Mouse (Mus musculus) large intestine, adult 2 months (tissue): ENCODE data around the gene Cep85l. TPM values are rescaled to one million over a fixed set of nuclear protein-coding genes. Genes with fewer than 3 reads are reported as not detected.

Experiments used
- DNase-seq: peaks from one replicate; pipeline ENCODE4 v3.0.0-alpha.2; 2012; ENCODE audit warnings: low read depth, low spot score
- WGBS: fragments of 180-500 bp; shearing (Covaris S2); methylation state at CpG from one replicate; pipeline ENCODE4 v1.1.7; 2018; 5-methylcytosine and 5-hydroxymethylcytosine counted together
- polyA plus RNA-seq: library from polyadenylated mRNA; depleted of rRNA; stranded (reverse); fragments of >200 nt; gene quantifications from 2 replicates; pipeline ENCODE4 v1.2.3, GENCODE M21; 2012

Cep85l gene
- polyA plus RNA-seq, 1 experiment: 0.40 TPM

GRCm38 (mm10) chr10:53345508-53345907 lies 34.2 kb downstream of the Cep85l start:
- no peak for DNase-seq
- 73% methylated on average over 4 of the region's 4 CpGs for WGBS

- no peak for DNase-seq
- WGBS: 56% methylated on average over 10 of the region's 10 CpGs
These were observed 35.9 kb downstream of the Cep85l start for GRCm38 (mm10) chr10:53343865-53344264.

DNA sequence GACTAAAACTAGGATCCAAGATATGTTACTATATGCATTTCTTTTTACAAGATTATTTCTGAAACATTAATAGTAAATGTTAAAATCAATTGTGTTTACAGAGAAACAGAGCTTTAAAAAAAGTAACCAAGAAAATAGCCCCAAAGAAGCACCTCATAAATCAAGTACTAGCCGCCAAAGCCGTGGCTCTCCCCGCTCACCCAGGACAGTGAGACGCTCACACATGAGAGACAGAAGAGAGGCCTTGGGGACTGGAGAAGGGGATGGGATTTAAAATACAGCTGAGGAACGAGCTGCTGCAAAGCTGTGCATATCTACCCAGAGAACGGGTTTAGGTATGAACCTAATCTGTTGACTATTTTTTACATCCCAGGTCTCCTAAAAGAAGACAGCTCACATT lies 36.4 kb downstream of the Cep85l start:
- no peak for DNase-seq
- WGBS: 40% methylated on average over 6 of the region's 6 CpGs

GRCm38 (mm10) chr10:53342166-53342728 lies 37.5 kb downstream of the Cep85l start:
- no peak for DNase-seq
- 83% methylated on average over 9 of the region's 9 CpGs for WGBS

- WGBS: 73% methylated on average over 7 of the region's 7 CpGs
These were observed 38.3 kb downstream of the Cep85l start for GRCm38 (mm10) chr10:53341288-53341965.

DNA sequence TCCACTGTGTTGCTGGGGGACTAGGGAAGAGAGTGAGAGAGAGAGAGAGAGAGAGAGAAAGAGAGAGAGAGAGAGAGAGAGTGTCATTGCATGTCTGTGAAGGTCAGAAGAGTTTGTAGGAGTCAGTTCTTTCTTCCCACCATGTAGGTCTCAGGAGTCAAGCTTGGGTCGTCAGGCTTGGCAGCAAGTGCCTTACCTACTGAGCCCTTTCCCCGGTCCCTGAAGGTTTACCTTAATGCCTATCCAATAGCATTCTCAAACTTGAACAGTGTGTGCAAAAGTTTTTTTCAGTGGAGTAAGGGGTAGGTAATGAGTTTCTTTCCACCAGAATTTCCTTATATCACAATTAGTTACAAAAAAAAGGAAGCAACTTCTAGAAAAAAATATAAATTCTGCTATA lies 40.7 kb downstream of the Cep85l start:
- 50% methylated on average over 2 of the region's 2 CpGs for WGBS
- no peak for DNase-seq

More at GRCm38 (mm10) chr10:53341288-53341965, 38.3 kb downstream of the Cep85l start:
- no peak for DNase-seq

DNA sequence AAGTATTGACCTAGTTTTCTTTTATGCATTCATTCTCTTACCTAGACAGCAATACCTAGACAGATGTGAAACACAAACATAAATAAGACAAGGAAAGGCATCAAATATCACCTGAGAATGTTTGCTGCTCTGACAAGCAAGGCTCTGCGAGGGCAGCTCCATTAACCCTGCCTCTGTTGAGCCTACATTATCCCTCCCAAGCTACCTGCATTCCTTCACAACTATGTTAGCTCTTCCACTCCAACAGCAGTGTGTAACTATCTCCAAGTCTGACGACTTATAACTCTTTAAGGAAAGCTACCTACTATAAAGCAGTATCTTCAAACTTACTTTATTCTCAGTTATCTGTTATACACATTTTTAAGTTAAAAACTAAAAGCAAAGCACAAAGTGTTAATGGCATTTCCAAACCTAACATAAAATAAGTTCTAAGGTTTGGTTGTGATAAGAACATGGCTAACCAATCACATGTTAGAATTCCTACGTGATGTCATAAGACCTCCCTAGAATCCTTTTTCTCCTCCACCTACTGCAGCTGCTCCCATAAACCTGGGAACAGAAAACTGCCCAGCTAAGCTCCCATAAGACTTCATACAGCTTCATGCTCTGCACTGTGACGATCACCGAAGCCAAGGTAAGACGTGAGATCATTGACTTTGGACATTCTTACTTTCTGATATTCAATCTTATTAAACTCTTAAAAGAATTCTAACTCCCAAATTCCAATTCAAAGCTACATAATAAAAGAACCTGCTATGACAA lies 42.4 kb downstream of the Cep85l start, which contains the start of gene Pln:
Pln (plus strand) TSS at position 506 of the 762 bp plus-strand sequence.
- 54% methylated on average over 6 of the region's 6 CpGs for WGBS
- no peak for DNase-seq

GRCm38 (mm10) chr10:53335974-53336373 lies 43.8 kb downstream of the Cep85l start:
- WGBS: 76% methylated on average over 3 of the region's 3 CpGs
- no peak for DNase-seq

DNA sequence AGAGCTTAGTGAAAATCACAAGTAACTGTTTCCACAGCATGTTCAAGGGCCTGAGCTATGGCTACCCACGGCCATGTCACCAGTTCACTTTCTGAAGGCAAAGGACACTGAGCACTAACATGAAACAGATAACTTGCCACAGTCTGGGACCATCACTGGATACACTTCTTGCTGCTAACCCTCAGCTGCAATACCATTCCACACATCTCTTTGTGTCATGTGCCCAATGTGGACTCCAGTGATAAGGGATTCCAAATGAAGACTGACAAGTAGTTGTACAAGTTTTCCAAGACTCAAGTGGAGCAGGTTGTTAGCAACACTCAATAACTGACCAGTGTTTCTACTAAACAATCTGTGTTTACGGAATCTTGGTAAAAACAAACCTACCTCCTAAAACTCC lies 44.5 kb downstream of the Cep85l start:
- DNase-seq: no peak
- 80% methylated on average over 2 of the region's 2 CpGs for WGBS

GRCm38 (mm10) chr10:53332752-53333151 lies 47.0 kb downstream of the Cep85l start:
- WGBS: 48% methylated on average over 2 of the region's 2 CpGs
- DNase-seq: no peak

DNA sequence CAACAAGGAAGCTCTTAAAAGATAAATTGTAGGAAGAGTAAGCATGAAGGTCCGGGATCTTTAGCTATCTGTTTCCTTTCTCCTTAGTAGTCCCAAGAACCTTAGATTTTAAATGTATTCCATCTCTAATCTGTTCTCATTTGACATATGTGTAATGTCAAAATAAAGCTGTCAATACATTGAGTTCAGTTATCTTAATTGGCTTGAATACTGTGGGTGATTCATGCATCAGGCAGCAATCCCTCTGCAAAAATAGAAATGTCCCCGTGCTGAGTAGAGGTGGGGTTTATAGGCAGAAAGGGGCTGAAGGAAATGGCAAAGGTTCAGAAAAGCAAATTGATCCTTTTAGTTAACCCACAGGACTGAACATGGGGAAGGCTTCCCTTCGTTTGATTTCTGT lies 50.5 kb downstream of the Cep85l start:
- no peak for DNase-seq
- WGBS: 48% methylated on average over 3 of the region's 3 CpGs

DNA sequence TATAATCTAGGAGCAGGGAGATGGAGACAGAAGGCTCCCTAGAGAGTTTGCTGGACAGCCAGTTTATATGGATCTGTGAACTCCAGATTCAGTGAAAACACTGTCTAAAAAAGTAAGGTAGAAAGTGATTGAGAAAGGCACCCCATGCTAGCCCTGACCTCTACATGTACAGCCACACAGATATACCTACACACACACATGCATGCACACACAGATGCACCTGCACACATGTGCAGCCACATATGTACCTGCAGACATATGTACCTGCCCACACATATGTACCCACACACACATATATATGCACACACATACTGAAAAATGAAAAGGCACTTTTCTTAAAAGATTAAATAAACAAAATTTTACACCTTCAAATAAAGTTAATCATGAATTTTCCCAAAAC lies 53.4 kb downstream of the Cep85l start:
- no peak for DNase-seq

GRCm38 (mm10) chr10:53324663-53325062 lies 55.1 kb downstream of the Cep85l start:
- 17% methylated on average over 1 of the region's 1 CpGs for WGBS
- no peak for DNase-seq

- DNase-seq: no peak
These were observed 56.4 kb downstream of the Cep85l start for GRCm38 (mm10) chr10:53323367-53323766.

- no peak for DNase-seq
- 86% methylated on average over 3 of the region's 3 CpGs for WGBS
These were observed 73.1 kb downstream of the Cep85l start for GRCm38 (mm10) chr10:53306674-53307073.

- WGBS: 40% methylated on average over 3 of the region's 3 CpGs
- DNase-seq: no peak
These were observed 73.9 kb downstream of the Cep85l start for GRCm38 (mm10) chr10:53305867-53306266.

DNA sequence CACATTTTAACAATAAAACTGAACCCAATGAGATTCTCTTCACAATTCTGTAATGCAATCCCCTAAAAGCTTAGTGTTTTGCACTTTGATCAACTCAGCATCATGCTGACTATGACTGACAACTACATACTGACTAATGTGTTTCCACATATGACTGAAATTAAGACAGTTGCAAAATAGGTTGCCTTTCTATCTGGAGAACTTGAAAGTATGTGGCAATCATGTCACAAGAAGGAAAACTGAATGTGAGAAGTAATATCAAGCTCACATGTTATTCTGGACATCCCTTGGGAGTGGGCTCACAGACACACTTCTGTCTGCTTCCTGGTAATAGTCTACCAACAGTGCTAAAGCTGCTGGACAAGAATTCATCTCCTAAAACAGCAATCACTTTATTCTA lies 94.6 kb downstream of the Cep85l start:
- no peak for DNase-seq

GRCm38 (mm10) chr10:53272228-53272627 lies 107.5 kb downstream of the Cep85l start:
- no peak for DNase-seq

DNA sequence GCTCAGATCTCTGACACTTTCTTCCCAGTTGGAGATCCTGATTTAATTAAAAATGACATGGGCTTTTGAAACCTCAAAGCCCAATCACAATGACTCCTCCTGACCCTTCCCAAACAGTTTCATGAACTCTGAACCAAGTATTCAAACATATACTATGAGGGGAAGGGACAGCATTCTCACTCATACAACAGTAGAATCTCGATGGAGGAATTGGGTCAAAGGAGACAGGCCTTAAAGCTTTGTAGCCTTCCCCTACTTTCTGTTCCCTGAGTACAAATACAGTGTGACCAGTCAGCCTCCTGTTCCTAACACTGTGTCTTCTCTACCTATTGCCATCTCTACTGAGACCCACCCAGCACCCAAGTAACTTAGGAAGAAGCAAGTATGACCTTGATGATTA lies 117.7 kb downstream of the Cep85l start:
- 47% methylated on average over 1 of the region's 1 CpGs for WGBS

GRCm38 (mm10) chr10:53235381-53235780 lies 144.4 kb downstream of the Cep85l start:
- 48% methylated on average over 6 of the region's 6 CpGs for WGBS
- no peak for DNase-seq

More for the DNA sequence above, 117.7 kb downstream of the Cep85l start:
- no peak for DNase-seq

DNA sequence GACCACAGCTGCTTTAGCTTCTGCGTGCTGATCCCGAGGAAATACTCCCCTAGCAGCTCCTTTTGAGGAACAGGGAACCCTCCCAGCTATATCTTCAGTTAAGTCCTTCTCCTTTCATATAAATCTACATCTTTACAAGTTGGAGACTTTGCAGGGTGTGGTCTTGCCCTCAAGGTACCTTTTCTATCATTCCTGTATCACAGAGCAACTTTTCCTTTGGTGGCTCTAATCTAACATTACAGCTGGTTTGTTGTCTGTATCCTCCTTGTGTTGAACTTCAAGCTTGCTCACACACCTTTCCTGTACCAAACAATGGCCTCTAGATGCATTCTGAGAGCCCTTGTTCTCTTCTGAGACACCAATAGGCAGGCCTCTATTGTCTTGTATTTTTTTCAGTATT lies 145.1 kb downstream of the Cep85l start:
- DNase-seq: no peak
- WGBS: 81% methylated on average over 2 of the region's 2 CpGs
